Mouse (Mus musculus) thymus, postnatal 10 days (tissue): ENCODE data around the gene Rcc1.

Source experiments
- DNase-seq, 2 experiments: peaks; one replicate each; pipeline ENCODE4 v3.0.0; 2021; ENCODE audit warnings: low spot score in 2 of 2

The Rcc1 gene

GRCm38 (mm10) chr4:132356170-132356569, 2.8 kb upstream of the Rcc1 start:
- peak; percentile 20 to 52 for DNase-seq

- DNase-seq, result no peak
These were observed 2.0 kb upstream of the Rcc1 start for GRCm38 (mm10) chr4:132355403-132355802.

- no peak for DNase-seq
These were observed 1.2 kb upstream of the Rcc1 start for GRCm38 (mm10) chr4:132354571-132354970.

- DNase-seq, result no peak
These were observed 666 bp downstream of the Rcc1 start for GRCm38 (mm10) chr4:132352739-132353138.

GRCm38 (mm10) chr4:132351401-132351800, 2.0 kb downstream of the Rcc1 start:
- DNase-seq, result no peak

- no peak for DNase-seq
These were observed 2.6 kb downstream of the Rcc1 start for GRCm38 (mm10) chr4:132350854-132351253.

- no peak for DNase-seq
These were observed 3.2 kb downstream of the Rcc1 start for GRCm38 (mm10) chr4:132350123-132350740.

GRCm38 (mm10) chr4:132349495-132350122, 3.8 kb downstream of the Rcc1 start:
- DNase-seq, result no peak

GRCm38 (mm10) chr4:132346661-132347060, 6.7 kb downstream of the Rcc1 start:
- no peak for DNase-seq

- DNase-seq, result no peak
These were observed 7.1 kb downstream of the Rcc1 start for GRCm38 (mm10) chr4:132346261-132346660.

- DNase-seq, result no peak
These were observed 7.6 kb downstream of the Rcc1 start for GRCm38 (mm10) chr4:132345843-132346212.

- peak; percentile 79 to 93 for DNase-seq
These were observed 8.1 kb downstream of the Rcc1 start for GRCm38 (mm10) chr4:132345135-132345842.

GRCm38 (mm10) chr4:132344403-132345134, 8.8 kb downstream of the Rcc1 start:
- DNase-seq, result no peak

- DNase-seq, result no peak
These were observed 12.0 kb downstream of the Rcc1 start for GRCm38 (mm10) chr4:132341451-132341850.

GRCm38 (mm10) chr4:132338943-132339342, 14.5 kb downstream of the Rcc1 start:
- DNase-seq, result no peak

- DNase-seq, result no peak
These were observed 20.5 kb downstream of the Rcc1 start for GRCm38 (mm10) chr4:132332880-132333279.

- no peak for DNase-seq
These were observed 21.4 kb downstream of the Rcc1 start for GRCm38 (mm10) chr4:132331960-132332359.

- no peak for DNase-seq
These were observed 23.5 kb downstream of the Rcc1 start for GRCm38 (mm10) chr4:132329835-132330354.

- DNase-seq, result peak; percentile 76 to 85
These were observed 24.1 kb downstream of the Rcc1 start, which contains the start of gene Trnau1ap for GRCm38 (mm10) chr4:132329115-132329834. Trnau1ap (minus strand) TSS chr4:132329538.

GRCm38 (mm10) chr4:132328391-132328982, 24.9 kb downstream of the Rcc1 start:
- DNase-seq, result no peak

GRCm38 (mm10) chr4:132326481-132326880, 26.9 kb downstream of the Rcc1 start:
- no peak for DNase-seq
